Mouse (Mus musculus) lung, embryonic 14.5 days (tissue): ENCODE data around the gene Dab1. TPM values are rescaled to one million over a fixed set of nuclear protein-coding genes. Genes with fewer than 3 reads are reported as not detected.

Experiments used
- ATAC-seq: fragments of 200-750 bp; cut with Nextera tagmentation; 2 replicates; pipeline ENCODE4 v1.8.0; 2017; ENCODE audit warnings: mild to moderate bottlenecking, moderate TSS enrichment, moderate library complexity; ENCODE audit not compliant: insufficient read depth
- DNase-seq: peaks from one replicate; pipeline ENCODE4 v3.0.0-alpha.2; 2015
- H3K27ac ChIP-seq: fragments of 300-500 bp; sonication (generic); 2 replicates; pipeline ENCODE4 v1.5.1; 2014; ENCODE audit warnings: low read depth, mild to moderate bottlenecking, moderate library complexity
- H3K27me3 ChIP-seq: fragments of 300-500 bp; sonication (generic); 2 replicates; pipeline ENCODE4 v1.6.1; 2014; ENCODE audit warnings: low read length, control low read depth; ENCODE audit not compliant: insufficient read depth
- H3K36me3 ChIP-seq: fragments of 300-500 bp; sonication (generic); 2 replicates; pipeline ENCODE4 v1.6.1; 2014; ENCODE audit warnings: control low read depth; ENCODE audit not compliant: insufficient read depth
- H3K4me1 ChIP-seq: fragments of 300-500 bp; sonication (generic); 2 replicates; pipeline ENCODE4 v1.6.1; 2014; ENCODE audit warnings: antibody characterized with exemption, control low read depth; ENCODE audit not compliant: insufficient read depth
- H3K4me2 ChIP-seq: fragments of 300-500 bp; sonication (generic); 2 replicates; pipeline ENCODE4 v1.6.1; 2014; ENCODE audit warnings: mild to moderate bottlenecking
- H3K4me3 ChIP-seq: fragments of 300-500 bp; sonication (generic); 2 replicates; pipeline ENCODE4 v1.5.1; 2014; ENCODE audit warnings: low read depth, low read length
- H3K9ac ChIP-seq: fragments of 300-500 bp; sonication (generic); 2 replicates; pipeline ENCODE4 v1.6.1; 2014
- H3K9me3 ChIP-seq: fragments of 300-500 bp; sonication (generic); 2 replicates; pipeline ENCODE4 v1.6.1; 2016; ENCODE audit warnings: low read depth, low read length, control low read depth
- CTCF ChIP-seq: IDR thresholded peaks from 2 replicates; pipeline ENCODE4 v1.5.1; 2016; ENCODE audit warnings: antibody characterized with exemption, low read depth
- WGBS: fragments of 180-500 bp; shearing (Covaris S2); extraction: QIAGEN DNeasy Blood & Tissue Kit; methylation state at CpG from one replicate; pipeline ENCODE4 v1.1.7; 2014; 5-methylcytosine and 5-hydroxymethylcytosine counted together
- polyA plus RNA-seq: library from polyadenylated mRNA; unstranded; fragments of >200 nt; fragmentation: Nextera tagmentation; extraction: Ambion mirVana; gene quantifications from 2 replicates; pipeline ENCODE4 v1.2.1, GENCODE M21; 2014

Gene Dab1
- polyA plus RNA-seq, 1 experiment from 2014 or later = 4.4 TPM

- Histone ChIP-seq H3K4me3 (no peak overlapping the region), H3K27ac (no peak overlapping the region), H3K4me1 (no peaks in the 10 kb centered on the region), H3K9me3 (no peaks in the 10 kb centered on the region), H3K27me3 (no peaks in the 10 kb centered on the region), H3K36me3 (no peaks in the 10 kb centered on the region), H3K4me2 (no peak overlapping the region), H3K9ac (no peak overlapping the region)
- DNase-seq = no peak
- 71% methylated on average over 4 of the region's 4 CpGs for WGBS
- TF ChIP-seq CTCF = no peak
- ATAC-seq = no peak
These were observed 1061.3 kb downstream of the Dab1 start for GRCm38 (mm10) chr4:104680475-104680874.

DNA sequence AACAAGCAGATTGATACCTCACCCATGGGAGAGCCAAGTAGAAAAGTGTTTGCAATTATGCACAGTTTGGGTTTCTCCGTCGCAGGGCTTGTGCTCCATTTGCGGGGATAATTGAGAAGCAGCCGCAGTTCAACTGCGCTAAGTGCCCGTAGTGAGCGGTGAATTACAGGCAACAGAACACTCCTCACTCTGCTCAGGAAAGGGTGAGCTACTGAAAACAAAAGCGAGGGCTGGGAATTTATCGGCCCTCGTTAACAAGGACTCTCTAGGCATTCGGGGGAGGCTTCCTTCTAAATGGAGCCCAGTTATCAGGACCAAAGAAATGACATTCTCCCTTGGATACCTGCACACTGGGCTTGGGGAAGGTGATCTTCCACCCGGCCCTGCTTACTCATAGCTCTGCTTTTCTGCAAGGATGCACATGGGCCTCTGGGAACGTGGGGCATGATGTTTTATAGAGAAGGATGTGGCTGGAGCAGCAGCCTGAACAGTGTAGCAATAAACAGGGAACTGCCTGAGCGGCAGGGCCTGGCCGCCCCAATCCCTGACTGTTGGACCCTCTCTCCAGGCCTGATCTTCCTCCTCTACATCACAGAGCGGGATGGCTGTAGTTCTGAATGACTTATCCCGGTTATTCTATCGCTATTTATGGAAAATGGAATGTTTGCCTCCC is 1067.1 kb downstream of the Dab1 start:
- no peak for TF ChIP-seq CTCF
- no peak for DNase-seq
- no peaks in the 10 kb centered on the region for H3K36me3 ChIP-seq
- H3K4me3 ChIP-seq = no peak overlapping the region
- no peaks in the 10 kb centered on the region for H3K9me3 ChIP-seq
- H3K4me2 ChIP-seq = no peak overlapping the region
- no peaks in the 10 kb centered on the region for H3K27me3 ChIP-seq
- WGBS = 72% methylated on average over 18 of the region's 18 CpGs
- ATAC-seq = no peak
- H3K27ac ChIP-seq = no peak overlapping the region
- H3K4me1 ChIP-seq = no peaks in the 10 kb centered on the region
- no peak overlapping the region for H3K9ac ChIP-seq

- no peak overlapping the region for H3K27ac ChIP-seq
- no peak for DNase-seq
- TF ChIP-seq CTCF = no peak
- 49% methylated on average over 3 of the region's 3 CpGs for WGBS
- H3K9me3 ChIP-seq = no peaks in the 10 kb centered on the region
- no peaks in the 10 kb centered on the region for H3K4me1 ChIP-seq
- ATAC-seq = no peak
- no peak overlapping the region for H3K4me3 ChIP-seq
- H3K9ac ChIP-seq = no peak overlapping the region
- H3K36me3 ChIP-seq = no peaks in the 10 kb centered on the region
- no peak overlapping the region for H3K4me2 ChIP-seq
- no peaks in the 10 kb centered on the region for H3K27me3 ChIP-seq
These were observed 1069.9 kb downstream of the Dab1 start for GRCm38 (mm10) chr4:104689047-104689446.

- no peak overlapping the region for H3K4me2 ChIP-seq
These were observed 1071.9 kb downstream of the Dab1 start for GRCm38 (mm10) chr4:104691026-104691425.

DNA sequence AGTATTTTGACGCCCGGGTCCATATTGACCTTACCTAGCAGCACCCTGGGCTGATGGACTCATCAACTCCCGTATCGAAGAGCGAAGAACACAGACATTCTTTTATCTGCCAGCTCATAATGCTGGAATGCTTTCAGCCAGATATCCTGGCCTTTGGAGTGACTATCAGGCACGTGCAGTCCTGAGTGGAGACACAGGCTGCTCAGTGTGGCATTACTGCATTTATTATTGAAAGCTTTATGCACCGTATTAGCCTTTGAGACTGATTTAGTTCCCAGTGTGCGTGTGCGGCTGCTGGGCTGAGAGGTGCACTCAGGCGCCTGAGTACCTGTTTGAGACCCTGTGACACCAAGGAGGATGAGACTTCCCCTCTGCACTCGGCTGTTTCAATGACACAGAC is 1075.0 kb downstream of the Dab1 start:
- no peak for DNase-seq
- Histone ChIP-seq H3K27ac (no peak overlapping the region), H3K27me3 (no peaks in the 10 kb centered on the region), H3K9ac (no peak overlapping the region), H3K9me3 (no peaks in the 10 kb centered on the region), H3K4me1 (no peaks in the 10 kb centered on the region), H3K4me2 (no peak overlapping the region), H3K36me3 (no peaks in the 10 kb centered on the region), H3K4me3 (no peak overlapping the region)
- no peak for ATAC-seq
- TF ChIP-seq CTCF = no peak
- WGBS = 60% methylated on average over 11 of the region's 11 CpGs

More at GRCm38 (mm10) chr4:104691026-104691425, 1071.9 kb downstream of the Dab1 start:
- no peaks in the 10 kb centered on the region for H3K27me3 ChIP-seq
- WGBS = 82% methylated on average over 7 of the region's 7 CpGs
- no peaks in the 10 kb centered on the region for H3K36me3 ChIP-seq
- H3K4me3 ChIP-seq = no peak overlapping the region
- DNase-seq = no peak
- no peaks in the 10 kb centered on the region for H3K4me1 ChIP-seq
- TF ChIP-seq CTCF = no peak
- H3K9me3 ChIP-seq = no peaks in the 10 kb centered on the region
- no peak overlapping the region for H3K27ac ChIP-seq
- no peak overlapping the region for H3K9ac ChIP-seq
- no peak for ATAC-seq

- no peaks in the 10 kb centered on the region for H3K36me3 ChIP-seq
- no peak overlapping the region for H3K4me3 ChIP-seq
- 81% methylated on average over 3 of the region's 3 CpGs for WGBS
- H3K4me2 ChIP-seq = no peak overlapping the region
- ATAC-seq (no peak), DNase-seq (peak; percentile 34)
- H3K9ac ChIP-seq = no peak overlapping the region
- no peaks in the 10 kb centered on the region for H3K9me3 ChIP-seq
- no peak overlapping the region for H3K27ac ChIP-seq
- no peaks in the 10 kb centered on the region for H3K4me1 ChIP-seq
- TF ChIP-seq CTCF = no peak
- H3K27me3 ChIP-seq = no peaks in the 10 kb centered on the region
These were observed 1077.4 kb downstream of the Dab1 start for GRCm38 (mm10) chr4:104696522-104696921.

DNA sequence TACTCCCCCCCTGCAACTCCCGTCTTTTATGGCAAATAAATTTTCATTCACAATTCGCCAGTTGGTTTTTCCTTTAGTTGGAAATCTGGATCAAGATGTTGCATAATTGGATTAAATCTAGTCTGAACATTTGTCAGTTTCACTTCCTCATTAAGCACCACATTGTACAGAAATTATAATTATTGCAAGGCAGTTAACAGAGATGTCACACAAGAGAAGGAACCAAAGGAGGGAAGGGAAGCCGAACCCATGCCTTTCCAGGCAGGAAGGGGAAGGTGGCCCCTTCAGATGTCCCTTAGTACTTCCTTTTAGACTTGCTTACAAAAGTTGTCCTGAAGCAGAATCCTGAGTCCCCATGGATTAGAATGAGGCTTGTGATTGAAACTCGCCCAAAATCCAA is 1078.5 kb downstream of the Dab1 start:
- TF ChIP-seq CTCF = no peak
- 69% methylated on average over 4 of the region's 4 CpGs for WGBS
- DNase-seq (no peak), ATAC-seq (no peak)
- H3K4me2 ChIP-seq = no peak overlapping the region
- no peak overlapping the region for H3K4me3 ChIP-seq
- H3K9ac ChIP-seq = no peak overlapping the region
- no peaks in the 10 kb centered on the region for H3K36me3 ChIP-seq
- H3K4me1 ChIP-seq = no peaks in the 10 kb centered on the region
- no peaks in the 10 kb centered on the region for H3K27me3 ChIP-seq
- H3K9me3 ChIP-seq = no peaks in the 10 kb centered on the region
- H3K27ac ChIP-seq = no peak overlapping the region
